Mouse (Mus musculus): ENCODE results near the gene Hoxc13. TPM values are rescaled to one million over a fixed set of nuclear protein-coding genes. Genes with fewer than 3 reads are reported as not detected.

The Hoxc13 gene
- polyA plus RNA-seq, 1 experiment, result not detected

- no peak within 1 kb of the TSS for H3K27ac ChIP-seq (ENCODE audit: insufficient read depth, low read length)
- DNase-seq (ENCODE audit: low read depth in 1 of 2, low spot score in 2 of 2), result no peak
- peaks cover 2% of the 10 kb centered on the region; the same call in 1 of the 2 replicates for H3K4me1 ChIP-seq (ENCODE audit: control insufficient read depth, insufficient read depth, insufficient read length)
- 11% methylated on average over 12 of the region's 12 CpGs for WGBS
- H3K36me3 ChIP-seq (ENCODE audit: control insufficient read depth, insufficient read depth, low read length), result no peaks in the 10 kb centered on the region
- peaks cover 42% of the 10 kb centered on the region for H3K27me3 ChIP-seq (ENCODE audit: control insufficient read depth, insufficient read depth, low read length)
- no peak for TF ChIP-seq CTCF (IDR thresholded peaks at IDR 0.05; ENCODE audit: extremely low read depth, insufficient read depth, insufficient read length, insufficient replicate concordance)
- no peak for TF ChIP-seq POLR2A (IDR thresholded peaks at IDR 0.05; ENCODE audit: low read depth, low read length)
- H3K4me3 ChIP-seq (ENCODE audit: extremely low read depth, insufficient read depth, insufficient read length), result no peak within 1 kb of the TSS
Measured at GRCm38 (mm10) chr15:102967312-102967510, 46.3 kb downstream of the Hoxc13 start, which contains the start of gene Hoxc5. Hoxc5 (plus strand) TSS chr15:102967443.

GRCm38 (mm10) chr15:102967511-102968397, 46.9 kb downstream of the Hoxc13 start:
- Histone ChIP-seq H3K4me1 (ENCODE audit: control insufficient read depth, insufficient read depth, insufficient read length) (peaks cover 2% of the 10 kb centered on the region; the same call in 1 of the 2 replicates), H3K27ac (ENCODE audit: insufficient read depth, low read length) (no peak overlapping the region), H3K36me3 (ENCODE audit: control insufficient read depth, insufficient read depth, low read length) (no peaks in the 10 kb centered on the region), H3K27me3 (ENCODE audit: control insufficient read depth, insufficient read depth, low read length) (peaks cover 40% of the 10 kb centered on the region), H3K4me3 (ENCODE audit: extremely low read depth, insufficient read depth, insufficient read length) (no peak overlapping the region)
- WGBS, result 11% methylated on average over 34 of the region's 34 CpGs
- TF ChIP-seq POLR2A (IDR thresholded peaks at IDR 0.05; ENCODE audit: low read depth, low read length) (no peak), CTCF (IDR thresholded peaks at IDR 0.05; ENCODE audit: extremely low read depth, insufficient read depth, insufficient read length, insufficient replicate concordance) (no peak)
- no peak for DNase-seq (ENCODE audit: low read depth in 1 of 2, low spot score in 2 of 2)

- peaks cover 36% of the 10 kb centered on the region for H3K27me3 ChIP-seq (ENCODE audit: control insufficient read depth, insufficient read depth, low read length)
- no peak for DNase-seq (ENCODE audit: low read depth in 1 of 2, low spot score in 2 of 2)
- H3K27ac ChIP-seq (ENCODE audit: insufficient read depth, low read length), result no peak overlapping the region
- 33% methylated on average over 1 of the region's 1 CpGs for WGBS
- H3K4me3 ChIP-seq (ENCODE audit: extremely low read depth, insufficient read depth, insufficient read length), result no peak overlapping the region
- no peaks in the 10 kb centered on the region for H3K4me1 ChIP-seq (ENCODE audit: control insufficient read depth, insufficient read depth, insufficient read length)
- TF ChIP-seq CTCF (IDR thresholded peaks at IDR 0.05; ENCODE audit: extremely low read depth, insufficient read depth, insufficient read length, insufficient replicate concordance), result no peak
- TF ChIP-seq POLR2A (IDR thresholded peaks at IDR 0.05; ENCODE audit: low read depth, low read length), result no peak
- H3K36me3 ChIP-seq (ENCODE audit: control insufficient read depth, insufficient read depth, low read length), result no peaks in the 10 kb centered on the region
Measured at GRCm38 (mm10) chr15:102969296-102969695, 48.4 kb downstream of the Hoxc13 start.

- 1% methylated on average over 12 of the region's 12 CpGs for WGBS
Measured at GRCm38 (mm10) chr15:102970740-102971139, 49.8 kb downstream of the Hoxc13 start.

GRCm38 (mm10) chr15:102972254-102972653, 51.4 kb downstream of the Hoxc13 start:
- Histone ChIP-seq H3K4me3 (ENCODE audit: extremely low read depth, insufficient read depth, insufficient read length) (no peak overlapping the region), H3K36me3 (ENCODE audit: control insufficient read depth, insufficient read depth, low read length) (no peaks in the 10 kb centered on the region), H3K4me1 (ENCODE audit: control insufficient read depth, insufficient read depth, insufficient read length) (peaks cover 9% of the 10 kb centered on the region; the same call in 1 of the 2 replicates), H3K27ac (ENCODE audit: insufficient read depth, low read length) (no peak overlapping the region), H3K27me3 (ENCODE audit: control insufficient read depth, insufficient read depth, low read length) (peaks cover 35% of the 10 kb centered on the region)
- 4% methylated on average over 21 of the region's 21 CpGs for WGBS
- TF ChIP-seq POLR2A (IDR thresholded peaks at IDR 0.05; ENCODE audit: low read depth, low read length) (no peak), CTCF (IDR thresholded peaks at IDR 0.05; ENCODE audit: extremely low read depth, insufficient read depth, insufficient read length, insufficient replicate concordance) (no peak)
- DNase-seq (ENCODE audit: low read depth in 1 of 2, low spot score in 2 of 2), result no peak

More at GRCm38 (mm10) chr15:102970740-102971139, 49.8 kb downstream of the Hoxc13 start:
- Histone ChIP-seq H3K27me3 (ENCODE audit: control insufficient read depth, insufficient read depth, low read length) (peaks cover 38% of the 10 kb centered on the region), H3K4me1 (ENCODE audit: control insufficient read depth, insufficient read depth, insufficient read length) (no peaks in the 10 kb centered on the region), H3K36me3 (ENCODE audit: control insufficient read depth, insufficient read depth, low read length) (no peaks in the 10 kb centered on the region), H3K27ac (ENCODE audit: insufficient read depth, low read length) (no peak overlapping the region), H3K4me3 (ENCODE audit: extremely low read depth, insufficient read depth, insufficient read length) (no peak overlapping the region)
- no peak for TF ChIP-seq POLR2A (IDR thresholded peaks at IDR 0.05; ENCODE audit: low read depth, low read length)
- TF ChIP-seq CTCF (IDR thresholded peaks at IDR 0.05; ENCODE audit: extremely low read depth, insufficient read depth, insufficient read length, insufficient replicate concordance), result no peak
- DNase-seq (ENCODE audit: low read depth in 1 of 2, low spot score in 2 of 2), result no peak

- no peaks in the 10 kb centered on the region for H3K36me3 ChIP-seq (ENCODE audit: control insufficient read depth, insufficient read depth, low read length)
- H3K27me3 ChIP-seq (ENCODE audit: control insufficient read depth, insufficient read depth, low read length), result peaks cover 36% of the 10 kb centered on the region
- no peak for TF ChIP-seq POLR2A (IDR thresholded peaks at IDR 0.05; ENCODE audit: low read depth, low read length)
- no peak for TF ChIP-seq CTCF (IDR thresholded peaks at IDR 0.05; ENCODE audit: extremely low read depth, insufficient read depth, insufficient read length, insufficient replicate concordance)
- no peak overlapping the region for H3K27ac ChIP-seq (ENCODE audit: insufficient read depth, low read length)
- H3K4me1 ChIP-seq (ENCODE audit: control insufficient read depth, insufficient read depth, insufficient read length), result peaks cover 9% of the 10 kb centered on the region; the same call in 1 of the 2 replicates
- no peak for DNase-seq (ENCODE audit: low read depth in 1 of 2, low spot score in 2 of 2)
- no peak overlapping the region for H3K4me3 ChIP-seq (ENCODE audit: extremely low read depth, insufficient read depth, insufficient read length)
- WGBS, result 7% methylated on average over 6 of the region's 6 CpGs
Measured at GRCm38 (mm10) chr15:102972753-102973152, 51.9 kb downstream of the Hoxc13 start.

GRCm38 (mm10) chr15:102975034-102975433, 54.1 kb downstream of the Hoxc13 start:
- no peaks in the 10 kb centered on the region for H3K36me3 ChIP-seq (ENCODE audit: control insufficient read depth, insufficient read depth, low read length)
- no peak for DNase-seq (ENCODE audit: low read depth in 1 of 2, low spot score in 2 of 2)
- no peak for TF ChIP-seq POLR2A (IDR thresholded peaks at IDR 0.05; ENCODE audit: low read depth, low read length)
- no peak for TF ChIP-seq CTCF (IDR thresholded peaks at IDR 0.05; ENCODE audit: extremely low read depth, insufficient read depth, insufficient read length, insufficient replicate concordance)
- H3K4me3 ChIP-seq (ENCODE audit: extremely low read depth, insufficient read depth, insufficient read length), result no peak overlapping the region
- H3K27me3 ChIP-seq (ENCODE audit: control insufficient read depth, insufficient read depth, low read length), result peaks cover 42% of the 10 kb centered on the region
- 23% methylated on average over 7 of the region's 7 CpGs for WGBS
- peaks cover 9% of the 10 kb centered on the region; the same call in 1 of the 2 replicates for H3K4me1 ChIP-seq (ENCODE audit: control insufficient read depth, insufficient read depth, insufficient read length)
- H3K27ac ChIP-seq (ENCODE audit: insufficient read depth, low read length), result no peak overlapping the region

Measured in spleen, adult 2 months (tissue).